Mouse (Mus musculus): ENCODE data around the gene Tmem33. TPM values are rescaled to one million over a fixed set of nuclear protein-coding genes. Genes with fewer than 3 reads are reported as not detected.
A peak's percentile ranks its signal among the peaks of the same experiment; 100 is the strongest.

Gene Tmem33
- total and polyA plus RNA-seq, 3 experiments, result 70.4 to 147 (median 134) TPM

GRCm38 (mm10) chr5:67255664-67256063, 4.7 kb upstream of the Tmem33 start:
- Histone ChIP-seq H3K36me3 (replicated peaks in 1 of 2; ENCODE audit: control insufficient read depth in 1 of 2, insufficient read depth in 1 of 2, low read length in 1 of 2) (no peaks in the 10 kb centered on the region), H3K27me3 (replicated peaks) (no peaks in the 10 kb centered on the region), H3K4me2 (ENCODE audit: insufficient read depth, low read depth, poor library complexity, severe bottlenecking) (no peak overlapping the region), H3K9me3 (replicated peaks; ENCODE audit: low read length) (no peaks in the 10 kb centered on the region), H3K4me3 (replicated peaks in 1 of 3; ENCODE audit: low read depth in 2 of 3, low read length in 2 of 3, poor library complexity in 1 of 3) (no peak overlapping the region), H3K79me2 (replicated peaks; ENCODE audit: control insufficient read depth, extremely low read depth, insufficient read depth, poor library complexity, severe bottlenecking) (no peaks in the 10 kb centered on the region), H3K27ac (ENCODE audit: insufficient read depth, low read depth) (no peak overlapping the region), H3K4me1 (ENCODE audit: control insufficient read depth in 1 of 2, insufficient read depth in 2 of 2) (peaks cover 12 to 30% of the 10 kb centered on the region in 2 experiments), H3K9ac (ENCODE audit: insufficient read depth, low read depth) (no peak overlapping the region)
- in situ Hi-C loops (cut with MboI; ENCODE audit: low pct_ligation_motif_present, low pct_unique_long_range_greater_than_20kb, low sequenced_read_pairs), result no loop called here
- TF ChIP-seq ZKSCAN1 (IDR thresholded peaks at IDR 0.05; ENCODE audit: borderline replicate concordance, low read depth, low read length) (no peak), JUN (IDR thresholded peaks at IDR 0.05; ENCODE audit: insufficient read depth, low read depth, low read length) (no peak), MAX (IDR thresholded peaks at IDR 0.05; ENCODE audit: low read length) (no peak), JUND (conservative IDR thresholded peaks at IDR 0.05; ENCODE audit: low read depth, low read length) (no peak), ZNF384 (IDR thresholded peaks at IDR 0.05; ENCODE audit: low read depth, low read length) (no peak), TCF12 (IDR thresholded peaks at IDR 0.05; ENCODE audit: low read depth, low read length) (no peak), SMC3 (IDR thresholded peaks at IDR 0.05; ENCODE audit: low read depth, low read length) (no peak), CHD1 (IDR thresholded peaks at IDR 0.05; ENCODE audit: low read depth, low read length) (no peak), CHD2 (IDR thresholded peaks at IDR 0.05; ENCODE audit: low read length) (no peak), POLR2A (IDR thresholded peaks at IDR 0.05; ENCODE audit: low read depth, low read length) (no peak), HCFC1 (IDR thresholded peaks at IDR 0.05; ENCODE audit: low read depth, low read length) (no peak), CTCF (conservative IDR thresholded peaks at IDR 0.05 in 1 of 2, IDR thresholded peaks at IDR 0.05 in 1 of 2; ENCODE audit: low read depth in 2 of 2, low read length in 2 of 2) (no peak), BHLHE40 (IDR thresholded peaks at IDR 0.05; ENCODE audit: low read depth, low read length) (no peak)
- no peak for DNase-seq (ENCODE audit: extremely low read depth)
- dilution Hi-C loops (cut with MboI; ENCODE audit: extremely low pct_ligation_motif_present, extremely low pct_unique_long_range_greater_than_20kb, low sequenced_read_pairs), result no loop called here

- Histone ChIP-seq H3K9ac (ENCODE audit: insufficient read depth, low read depth) (no peak overlapping the region; the same call in 1 of the 2 replicates), H3K4me2 (ENCODE audit: insufficient read depth, low read depth, poor library complexity, severe bottlenecking) (peak overlapping the region; percentile 77), H3K4me1 (ENCODE audit: control insufficient read depth in 1 of 2, insufficient read depth in 2 of 2) (peaks cover 5 to 40% of the 10 kb centered on the region in 2 experiments; a peak in 3 of 4 replicates), H3K79me2 (replicated peaks; ENCODE audit: control insufficient read depth, extremely low read depth, insufficient read depth, poor library complexity, severe bottlenecking) (peaks cover 20% of the 10 kb centered on the region), H3K27me3 (replicated peaks) (no peaks in the 10 kb centered on the region), H3K27ac (ENCODE audit: insufficient read depth, low read depth) (no peak overlapping the region), H3K9me3 (replicated peaks; ENCODE audit: low read length) (no peaks in the 10 kb centered on the region), H3K36me3 (replicated peaks in 1 of 2; ENCODE audit: control insufficient read depth in 1 of 2, insufficient read depth in 1 of 2, low read length in 1 of 2) (peaks cover 0 to 12% of the 10 kb centered on the region in 2 experiments), H3K4me3 (replicated peaks in 1 of 3; ENCODE audit: low read depth in 2 of 3, low read length in 2 of 3, poor library complexity in 1 of 3) (no peak overlapping the region)
- no peak for DNase-seq (ENCODE audit: extremely low read depth)
- dilution Hi-C loops (cut with MboI; ENCODE audit: extremely low pct_ligation_motif_present, extremely low pct_unique_long_range_greater_than_20kb, low sequenced_read_pairs), result no loop called here
- in situ Hi-C loops (cut with MboI; ENCODE audit: low pct_ligation_motif_present, low pct_unique_long_range_greater_than_20kb, low sequenced_read_pairs), result no loop called here
- no peak for TF ChIP-seq TCF12 (IDR thresholded peaks at IDR 0.05; ENCODE audit: low read depth, low read length)
- no peak for TF ChIP-seq JUND (conservative IDR thresholded peaks at IDR 0.05; ENCODE audit: low read depth, low read length)
- no peak for TF ChIP-seq MEF2A (IDR thresholded peaks at IDR 0.05; ENCODE audit: borderline replicate concordance, low read depth, low read length)
- no peak for TF ChIP-seq NRF1 (IDR thresholded peaks at IDR 0.05; ENCODE audit: low read depth, low read length)
- TF ChIP-seq PAX5 (IDR thresholded peaks at IDR 0.05; ENCODE audit: low read length), result no peak
- no peak for TF ChIP-seq ELF1 (IDR thresholded peaks at IDR 0.05; ENCODE audit: low read depth, low read length)
These were observed 1.9 kb upstream of the Tmem33 start for GRCm38 (mm10) chr5:67258473-67258872.

Data from CH12.LX (cell line).